Mouse (Mus musculus): ENCODE results near the gene Mras. TPM values are rescaled to one million over a fixed set of nuclear protein-coding genes. Genes with fewer than 3 reads are reported as not detected.

Gene Mras
- total RNA-seq, 2 experiments from 2014 or later = 4.1 to 6.8 TPM

GRCm38 (mm10) chr9:99357921-99358692 is 79.1 kb downstream of the Mras start, which contains the start of gene Esyt3:
TSS of gene Esyt3 (minus strand) at chr9:99358557.
- no peak for DNase-seq

- DNase-seq = no peak
These were observed 79.6 kb downstream of the Mras start for GRCm38 (mm10) chr9:99357561-99357920.

- no peak for DNase-seq
These were observed 81.2 kb downstream of the Mras start for GRCm38 (mm10) chr9:99355971-99356370.

GRCm38 (mm10) chr9:99354796-99355195 is 82.4 kb downstream of the Mras start:
- no peak for DNase-seq

- DNase-seq = no peak
These were observed 83.8 kb downstream of the Mras start for GRCm38 (mm10) chr9:99353390-99353789.

- no peak for DNase-seq
These were observed 84.2 kb downstream of the Mras start for GRCm38 (mm10) chr9:99352964-99353363.

GRCm38 (mm10) chr9:99345351-99345792 is 91.8 kb downstream of the Mras start:
- no peak for DNase-seq

GRCm38 (mm10) chr9:99341600-99341999 is 95.6 kb downstream of the Mras start:
- no peak for DNase-seq

- no peak for DNase-seq
These were observed 97.1 kb downstream of the Mras start for GRCm38 (mm10) chr9:99340126-99340525.

GRCm38 (mm10) chr9:99339182-99339581 is 98.0 kb downstream of the Mras start:
- no peak for DNase-seq

- DNase-seq = no peak
These were observed 98.9 kb downstream of the Mras start for GRCm38 (mm10) chr9:99338293-99338692.

GRCm38 (mm10) chr9:99336538-99336937 is 100.6 kb downstream of the Mras start:
- no peak for DNase-seq

Other genes with a start within 250 kb of the Mras start
- not detected for gene Faiml, start 200.1 kb downstream of the Mras start, total RNA-seq (2021)
- gene Cep70, start 194.0 kb downstream of the Mras start, total RNA-seq (2021) = 1 to 10 TPM; 3.0 to 3.1 TPM
- under 1 TPM in 1 of 2 experiments, not detected in 1; 0.16 TPM for gene Esyt3, start 78.8 kb downstream of the Mras start, total RNA-seq (2021)
- gene Nme9, start 14.1 kb upstream of the Mras start, total RNA-seq (2021) = not detected
- 10 to 100 TPM; 24.3 to 26.8 TPM for gene Armc8, start 131.5 kb upstream of the Mras start, total RNA-seq (2021)
- gene Dbr1, start 138.4 kb upstream of the Mras start, total RNA-seq (2021) = 1 to 10 TPM; 4.1 to 4.3 TPM
- gene A4gnt, start 175.1 kb upstream of the Mras start, total RNA-seq (2021) = not detected
- gene Dzip1l, start 192.1 kb upstream of the Mras start, total RNA-seq (2021) = 1 to 10 TPM; 1.9 to 2.0 TPM

Measured in gastrocnemius, postnatal 25 days (tissue).